Mouse (Mus musculus): ENCODE measurements around the gene Nutf2.

GRCm38 (mm10) chr8:105836991-105837390 is 23.4 kb upstream of the Nutf2 start:
- TF ChIP-seq CTCF (IDR thresholded peaks at IDR 0.05; ENCODE audit: extremely low read depth, insufficient read length, insufficient replicate concordance, low read depth, low read length) (no peak), POLR2A (IDR thresholded peaks at IDR 0.05; ENCODE audit: low read depth, low read length) (no peak)

All from small intestine, adult 2 months (tissue).